Mouse (Mus musculus): ENCODE measurements around the gene Gm10665. TPM values are rescaled to one million over a fixed set of nuclear protein-coding genes. Genes with fewer than 3 reads are reported as not detected.
"Not testable (repeated sequence)": the region's sequence is repeated elsewhere in the genome, so short reads cannot be mapped to it uniquely, and the experiment has no call there.

Gene Gm10665
- not detected in 2 replicates for polyA plus RNA-seq (2014; fragmentation: Nextera tagmentation; extraction: Ambion mirVana)

DNA sequence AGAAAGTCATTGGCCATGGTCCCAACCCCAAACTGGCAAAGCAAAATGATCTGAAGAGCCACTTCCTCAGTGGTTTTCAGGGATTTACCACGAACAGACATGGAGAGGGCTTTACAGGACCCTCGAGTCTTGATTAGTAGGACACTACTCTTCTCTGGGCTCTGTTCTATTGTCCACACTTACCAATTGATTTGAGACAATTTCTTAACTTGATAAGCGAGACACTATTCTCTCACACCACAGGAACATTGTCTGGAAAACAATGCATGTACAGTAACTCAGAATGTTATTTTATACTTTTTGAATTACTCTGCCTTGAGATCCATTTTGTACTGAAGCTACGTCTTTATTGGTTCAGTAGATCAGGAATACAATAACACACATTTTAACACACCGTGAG, at the start of gene Gm10665:
Gene Gm10665 (minus strand): TSS at position 101 of the 400 bp plus-strand sequence.
- H3K36me3 ChIP-seq (replicated peaks; ENCODE audit: control insufficient read depth, insufficient read depth, low read depth, low read length); H3K27me3 ChIP-seq (ENCODE audit: control insufficient read depth, insufficient read depth, low read length); H3K4me3 ChIP-seq (ENCODE audit: low read depth, low read length); H3K9me3 ChIP-seq (replicated peaks; ENCODE audit: control insufficient read depth, low read length); H3K4me1 ChIP-seq (ENCODE audit: control insufficient read depth, insufficient read depth, low read length); ATAC-seq (replicated peaks; ENCODE audit: insufficient number of reproducible peaks, low FRiP score, low TSS enrichment, low read depth); H3K27ac ChIP-seq (replicated peaks; ENCODE audit: low read depth, low read length); H3K4me2 ChIP-seq (ENCODE audit: low read depth, low read length); H3K9ac ChIP-seq (replicated peaks; ENCODE audit: low read length); DNase-seq (ENCODE audit: low spot score): not testable (repeated sequence)
- WGBS: no CpG with 5 or more reads among the region's 5 CpGs

DNA sequence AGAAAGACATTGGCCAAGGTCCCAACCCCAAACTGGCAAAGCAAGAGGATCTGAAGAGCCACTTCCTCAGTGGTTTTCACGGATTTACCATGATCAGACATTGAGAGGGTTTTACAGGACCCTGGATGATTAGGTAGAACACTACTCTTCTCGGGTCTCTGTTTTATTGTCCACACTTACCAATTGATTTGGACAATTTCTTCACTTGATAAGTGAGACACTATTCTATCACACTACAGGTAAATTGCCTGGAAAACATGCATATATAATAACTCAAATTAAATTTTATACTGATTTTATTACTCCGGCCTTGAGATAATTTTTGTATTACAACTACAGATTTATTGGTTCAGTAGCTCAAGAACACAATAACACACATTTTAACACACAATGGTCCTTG, 35.7 kb upstream of the Gm10665 start, which contains the start of gene Vmn1r151:
Gene Vmn1r151 (minus strand): TSS at position 101 of the 400 bp plus-strand sequence.
- H3K4me1 ChIP-seq (ENCODE audit: control insufficient read depth, insufficient read depth, low read length); H3K36me3 ChIP-seq (replicated peaks; ENCODE audit: control insufficient read depth, insufficient read depth, low read depth, low read length); ATAC-seq (replicated peaks; ENCODE audit: insufficient number of reproducible peaks, low FRiP score, low TSS enrichment, low read depth); H3K9me3 ChIP-seq (replicated peaks; ENCODE audit: control insufficient read depth, low read length); H3K9ac ChIP-seq (replicated peaks; ENCODE audit: low read length); H3K27me3 ChIP-seq (ENCODE audit: control insufficient read depth, insufficient read depth, low read length); H3K27ac ChIP-seq (replicated peaks; ENCODE audit: low read depth, low read length); DNase-seq (ENCODE audit: low spot score); H3K4me3 ChIP-seq (ENCODE audit: low read depth, low read length); H3K4me2 ChIP-seq (ENCODE audit: low read depth, low read length): not testable (repeated sequence)
- 39% methylated on average over 1 of the region's 3 CpGs for WGBS

DNA sequence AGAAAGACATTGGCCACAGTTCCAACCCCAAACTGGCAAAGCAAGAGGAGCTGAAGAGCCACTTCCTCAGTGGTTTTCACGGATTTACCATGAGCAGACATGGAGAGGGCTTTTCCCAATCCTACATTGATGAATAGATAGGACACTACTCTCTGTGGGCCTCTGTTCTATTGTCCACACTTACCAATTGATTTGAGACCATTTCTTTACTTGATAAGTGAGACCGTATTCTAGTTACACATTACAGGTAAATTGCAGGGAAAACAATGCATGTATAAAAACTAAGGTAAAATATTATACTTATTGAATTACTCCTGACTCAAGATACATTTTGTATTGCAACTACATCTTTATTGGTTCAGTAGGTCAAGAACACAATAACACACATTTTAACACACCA, 25.7 kb downstream of the Gm10665 start, which contains the start of gene Vmn1r149:
Gene Vmn1r149 (minus strand): TSS at position 101 of the 400 bp plus-strand sequence.
- H3K9ac ChIP-seq (replicated peaks; ENCODE audit: low read length); H3K36me3 ChIP-seq (replicated peaks; ENCODE audit: control insufficient read depth, insufficient read depth, low read depth, low read length); H3K27me3 ChIP-seq (ENCODE audit: control insufficient read depth, insufficient read depth, low read length); DNase-seq (ENCODE audit: low spot score); H3K4me3 ChIP-seq (ENCODE audit: low read depth, low read length); H3K4me2 ChIP-seq (ENCODE audit: low read depth, low read length); ATAC-seq (replicated peaks; ENCODE audit: insufficient number of reproducible peaks, low FRiP score, low TSS enrichment, low read depth); H3K27ac ChIP-seq (replicated peaks; ENCODE audit: low read depth, low read length); H3K4me1 ChIP-seq (ENCODE audit: control insufficient read depth, insufficient read depth, low read length); H3K9me3 ChIP-seq (replicated peaks; ENCODE audit: control insufficient read depth, low read length): not testable (repeated sequence)
- WGBS: no CpG with 5 or more reads among the region's 2 CpGs

DNA sequence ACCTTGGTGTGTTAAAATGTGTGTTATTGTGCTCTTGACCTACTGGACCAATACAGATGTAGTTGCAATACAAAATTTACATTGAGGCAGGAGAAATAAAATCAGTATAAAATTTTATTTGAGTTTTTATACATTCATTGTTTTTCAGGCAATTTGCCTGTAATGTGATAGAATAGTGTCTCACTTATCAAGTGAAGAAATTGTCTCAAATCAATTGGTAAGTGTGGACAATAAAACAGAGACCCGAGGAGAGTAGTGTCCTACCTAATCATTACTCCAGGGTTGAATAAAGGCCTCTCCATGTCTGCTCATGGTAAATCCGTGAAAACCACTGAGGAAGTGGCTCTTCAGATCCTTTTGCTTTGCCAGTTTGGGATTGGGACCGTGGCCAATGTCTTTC, 50.6 kb downstream of the Gm10665 start, which contains the start of gene Vmn1r148:
Gene Vmn1r148 (plus strand): TSS at position 301 of the 400 bp plus-strand sequence.
- not testable (repeated sequence) for H3K9me3 ChIP-seq (replicated peaks; ENCODE audit: control insufficient read depth, low read length); H3K4me3 ChIP-seq (ENCODE audit: low read depth, low read length); ATAC-seq (replicated peaks; ENCODE audit: insufficient number of reproducible peaks, low FRiP score, low TSS enrichment, low read depth); H3K36me3 ChIP-seq (replicated peaks; ENCODE audit: control insufficient read depth, insufficient read depth, low read depth, low read length); H3K4me2 ChIP-seq (ENCODE audit: low read depth, low read length); H3K4me1 ChIP-seq (ENCODE audit: control insufficient read depth, insufficient read depth, low read length); H3K27ac ChIP-seq (replicated peaks; ENCODE audit: low read depth, low read length); DNase-seq (ENCODE audit: low spot score); H3K27me3 ChIP-seq (ENCODE audit: control insufficient read depth, insufficient read depth, low read length); H3K9ac ChIP-seq (replicated peaks; ENCODE audit: low read length)
- no CpG with 5 or more reads among the region's 3 CpGs for whole genome bisulfite sequencing

Other genes with a start within 250 kb of the Gm10665 start
- gene Gm8453, start 234.6 kb downstream of the Gm10665 start, polyA plus RNA-seq (2014; fragmentation: Nextera tagmentation; extraction: Ambion mirVana): not detected in 2 replicates
- not detected in 2 replicates for gene Gm4187, start 134.4 kb downstream of the Gm10665 start, polyA plus RNA-seq (2014; fragmentation: Nextera tagmentation; extraction: Ambion mirVana)
- not detected in 2 replicates for gene Gm8660, start 93.0 kb downstream of the Gm10665 start, polyA plus RNA-seq (2014; fragmentation: Nextera tagmentation; extraction: Ambion mirVana)
- not detected in 2 replicates for gene Vmn1r148, start 50.5 kb downstream of the Gm10665 start, polyA plus RNA-seq (2014; fragmentation: Nextera tagmentation; extraction: Ambion mirVana)
- gene Vmn1r149, start 25.8 kb downstream of the Gm10665 start, polyA plus RNA-seq (2014; fragmentation: Nextera tagmentation; extraction: Ambion mirVana): not detected in 2 replicates
- gene Vmn1r151, start 35.6 kb upstream of the Gm10665 start, polyA plus RNA-seq (2014; fragmentation: Nextera tagmentation; extraction: Ambion mirVana): not detected in 2 replicates
- gene Vmn1r152, start 58.9 kb upstream of the Gm10665 start, polyA plus RNA-seq (2014; fragmentation: Nextera tagmentation; extraction: Ambion mirVana): not detected in 2 replicates
- gene Gm8677, start 70.8 kb upstream of the Gm10665 start, polyA plus RNA-seq (2014; fragmentation: Nextera tagmentation; extraction: Ambion mirVana): not detected in 2 replicates
- not detected in 2 replicates for gene Gm4201, start 101.3 kb upstream of the Gm10665 start, polyA plus RNA-seq (2014; fragmentation: Nextera tagmentation; extraction: Ambion mirVana)
- gene Gm4565, start 124.1 kb upstream of the Gm10665 start, polyA plus RNA-seq (2014; fragmentation: Nextera tagmentation; extraction: Ambion mirVana): not detected in 2 replicates
- not detected in 2 replicates for gene Vmn1r155, start 193.9 kb upstream of the Gm10665 start, polyA plus RNA-seq (2014; fragmentation: Nextera tagmentation; extraction: Ambion mirVana)
- not detected in 2 replicates for gene Gm8693, start 228.2 kb upstream of the Gm10665 start, polyA plus RNA-seq (2014; fragmentation: Nextera tagmentation; extraction: Ambion mirVana)